Mouse (Mus musculus): ENCODE measurements around the gene Klk1b4. TPM values are rescaled to one million over a fixed set of nuclear protein-coding genes. Genes with fewer than 3 reads are reported as not detected.
"Not testable (repeated sequence)": the region's sequence is repeated elsewhere in the genome, so short reads cannot be mapped to it uniquely, and the experiment has no call there.

The Klk1b4 gene
- polyA plus RNA-seq (2015; fragmentation: Nextera tagmentation; extraction: Ambion mirVana) = not detected in 2 replicates

- H3K4me1 ChIP-seq; H3K27ac ChIP-seq; ATAC-seq (replicated peaks); H3K9me3 ChIP-seq; H3K4me3 ChIP-seq; H3K9ac ChIP-seq; H3K4me2 ChIP-seq; H3K36me3 ChIP-seq (replicated peaks); H3K27me3 ChIP-seq (replicated peaks): not testable (repeated sequence)
- 57% methylated on average over 3 of the region's 3 CpGs for WGBS
Measured at GRCm38 (mm10) chr7:44207135-44207534, at the start of gene Klk1b4. Klk1b4 (plus strand) TSS chr7:44207435.

- no peak overlapping the region for H3K27ac ChIP-seq
- H3K4me3 ChIP-seq = no peak overlapping the region
- H3K9ac ChIP-seq = no peak overlapping the region
- WGBS = 51% methylated on average over 9 of the region's 9 CpGs
- ATAC-seq (replicated peaks) = no peak
- H3K36me3 ChIP-seq (replicated peaks) = no peaks in the 10 kb centered on the region
- no peak overlapping the region for H3K4me2 ChIP-seq
- H3K9me3 ChIP-seq = no peaks in the 10 kb centered on the region
- H3K27me3 ChIP-seq (replicated peaks) = no peaks in the 10 kb centered on the region
- H3K4me1 ChIP-seq = no peaks in the 10 kb centered on the region
Measured at GRCm38 (mm10) chr7:44179299-44180045, 27.8 kb upstream of the Klk1b4 start.

- 76% methylated on average over 8 of the region's 8 CpGs for WGBS
Measured at GRCm38 (mm10) chr7:44186516-44186915, 20.7 kb upstream of the Klk1b4 start.

GRCm38 (mm10) chr7:44187936-44188335 is 19.3 kb upstream of the Klk1b4 start, which contains the start of gene Klk1b24:
Klk1b24 (plus strand) TSS chr7:44188236.
- H3K4me1 ChIP-seq; H3K9ac ChIP-seq; H3K4me3 ChIP-seq; ATAC-seq (replicated peaks); H3K4me2 ChIP-seq; H3K27me3 ChIP-seq (replicated peaks); H3K36me3 ChIP-seq (replicated peaks); H3K9me3 ChIP-seq; H3K27ac ChIP-seq: not testable (repeated sequence)

More at GRCm38 (mm10) chr7:44186516-44186915, 20.7 kb upstream of the Klk1b4 start:
- not testable (repeated sequence) for ATAC-seq (replicated peaks); H3K9me3 ChIP-seq; H3K4me3 ChIP-seq; H3K27ac ChIP-seq; H3K4me2 ChIP-seq; H3K27me3 ChIP-seq (replicated peaks); H3K36me3 ChIP-seq (replicated peaks); H3K4me1 ChIP-seq; H3K9ac ChIP-seq

GRCm38 (mm10) chr7:44193466-44193865 is 13.8 kb upstream of the Klk1b4 start:
- WGBS = 93% methylated on average over 1 of the region's 1 CpGs
- ATAC-seq (replicated peaks) = not testable (repeated sequence)

GRCm38 (mm10) chr7:44197891-44198290 is 9.3 kb upstream of the Klk1b4 start, which contains the start of gene Klk1b3:
Klk1b3 (plus strand) TSS chr7:44198191.
- ATAC-seq (replicated peaks) = no peak
- Histone ChIP-seq H3K4me1 (no peaks in the 10 kb centered on the region), H3K36me3 (replicated peaks) (no peaks in the 10 kb centered on the region), H3K9me3 (no peaks in the 10 kb centered on the region), H3K4me2 (no peak within 1 kb of the TSS), H3K4me3 (no peak within 1 kb of the TSS), H3K27ac (no peak within 1 kb of the TSS), H3K27me3 (replicated peaks) (no peaks in the 10 kb centered on the region), H3K9ac (no peak within 1 kb of the TSS)
- WGBS = 67% methylated on average over 3 of the region's 3 CpGs

More at GRCm38 (mm10) chr7:44193466-44193865, 13.8 kb upstream of the Klk1b4 start:
- H3K27me3 ChIP-seq (replicated peaks); H3K4me1 ChIP-seq; H3K9ac ChIP-seq; H3K4me3 ChIP-seq; H3K4me2 ChIP-seq; H3K9me3 ChIP-seq; H3K36me3 ChIP-seq (replicated peaks); H3K27ac ChIP-seq: not testable (repeated sequence)

GRCm38 (mm10) chr7:44208307-44208706 is 1.1 kb downstream of the Klk1b4 start:
- no peak overlapping the region for H3K27ac ChIP-seq

GRCm38 (mm10) chr7:44215645-44216044 is 8.4 kb downstream of the Klk1b4 start, which contains the start of gene Klk1b5:
Klk1b5 (plus strand) TSS chr7:44215945.
- 98% methylated on average over 1 of the region's 1 CpGs for WGBS
- H3K4me2 ChIP-seq = no peak within 1 kb of the TSS
- no peaks in the 10 kb centered on the region for H3K9me3 ChIP-seq
- no peak within 1 kb of the TSS for H3K4me3 ChIP-seq
- H3K4me1 ChIP-seq = no peaks in the 10 kb centered on the region
- no peak for ATAC-seq (replicated peaks)
- no peak within 1 kb of the TSS for H3K9ac ChIP-seq
- H3K36me3 ChIP-seq (replicated peaks) = no peaks in the 10 kb centered on the region
- H3K27me3 ChIP-seq (replicated peaks) = no peaks in the 10 kb centered on the region
- H3K27ac ChIP-seq = no peak within 1 kb of the TSS

More at GRCm38 (mm10) chr7:44208307-44208706, 1.1 kb downstream of the Klk1b4 start:
- no peak overlapping the region for H3K9ac ChIP-seq
- no peaks in the 10 kb centered on the region for H3K27me3 ChIP-seq (replicated peaks)
- no peak for ATAC-seq (replicated peaks)
- no peak overlapping the region for H3K4me3 ChIP-seq
- no peaks in the 10 kb centered on the region for H3K4me1 ChIP-seq
- H3K4me2 ChIP-seq = no peak overlapping the region
- H3K9me3 ChIP-seq = no peaks in the 10 kb centered on the region
- WGBS = 87% methylated on average over 3 of the region's 3 CpGs
- H3K36me3 ChIP-seq (replicated peaks) = no peaks in the 10 kb centered on the region

GRCm38 (mm10) chr7:44221601-44222000 is 14.4 kb downstream of the Klk1b4 start:
- not testable (repeated sequence) for H3K36me3 ChIP-seq (replicated peaks); ATAC-seq (replicated peaks); H3K9ac ChIP-seq; H3K9me3 ChIP-seq; H3K27ac ChIP-seq; H3K4me2 ChIP-seq; H3K4me3 ChIP-seq; H3K4me1 ChIP-seq; H3K27me3 ChIP-seq (replicated peaks)
- 86% methylated on average over 10 of the region's 10 CpGs for WGBS

GRCm38 (mm10) chr7:44222335-44222734 is 15.1 kb downstream of the Klk1b4 start:
- not testable (repeated sequence) for H3K4me3 ChIP-seq; H3K27ac ChIP-seq; H3K9ac ChIP-seq; H3K4me1 ChIP-seq; H3K27me3 ChIP-seq (replicated peaks); H3K9me3 ChIP-seq; ATAC-seq (replicated peaks); H3K4me2 ChIP-seq; H3K36me3 ChIP-seq (replicated peaks)
- 78% methylated on average over 6 of the region's 6 CpGs for WGBS

GRCm38 (mm10) chr7:44225076-44225475 is 17.8 kb downstream of the Klk1b4 start, which contains the start of gene Klk1:
Klk1 (plus strand) TSS chr7:44225360.
- Histone ChIP-seq H3K4me1 (no peaks in the 10 kb centered on the region), H3K27ac (no peak within 1 kb of the TSS), H3K36me3 (replicated peaks) (no peaks in the 10 kb centered on the region), H3K4me3 (no peak within 1 kb of the TSS), H3K27me3 (replicated peaks) (no peaks in the 10 kb centered on the region), H3K9me3 (no peaks in the 10 kb centered on the region), H3K4me2 (no peak within 1 kb of the TSS), H3K9ac (no peak within 1 kb of the TSS)
- WGBS = 64% methylated on average over 1 of the region's 1 CpGs
- ATAC-seq (replicated peaks) = no peak

GRCm38 (mm10) chr7:44235909-44236308 is 28.7 kb downstream of the Klk1b4 start, which contains the start of gene Gm36864:
Gm36864 (plus strand) TSS chr7:44236177.
- no peak for ATAC-seq (replicated peaks)
- 66% methylated on average over 3 of the region's 3 CpGs for WGBS
- H3K9me3 ChIP-seq = no peaks in the 10 kb centered on the region

GRCm38 (mm10) chr7:44239913-44240312 is 32.7 kb downstream of the Klk1b4 start:
- no peak overlapping the region for H3K4me3 ChIP-seq
- ATAC-seq (replicated peaks) = no peak
- no peak overlapping the region for H3K9ac ChIP-seq
- H3K9me3 ChIP-seq = no peaks in the 10 kb centered on the region
- no peak overlapping the region for H3K27ac ChIP-seq
- 62% methylated on average over 2 of the region's 2 CpGs for WGBS
- no peaks in the 10 kb centered on the region for H3K27me3 ChIP-seq (replicated peaks)
- no peaks in the 10 kb centered on the region for H3K36me3 ChIP-seq (replicated peaks)
- no peak overlapping the region for H3K4me2 ChIP-seq
- no peaks in the 10 kb centered on the region for H3K4me1 ChIP-seq

More at GRCm38 (mm10) chr7:44235909-44236308, 28.7 kb downstream of the Klk1b4 start, which contains the start of gene Gm36864:
- Histone ChIP-seq H3K4me2 (no peak within 1 kb of the TSS), H3K27ac (no peak within 1 kb of the TSS), H3K27me3 (replicated peaks) (no peaks in the 10 kb centered on the region), H3K36me3 (replicated peaks) (no peaks in the 10 kb centered on the region), H3K9ac (no peak within 1 kb of the TSS), H3K4me3 (no peak within 1 kb of the TSS), H3K4me1 (no peaks in the 10 kb centered on the region)
